Mouse (Mus musculus): ENCODE results near the gene Ankrd34c.

DNA sequence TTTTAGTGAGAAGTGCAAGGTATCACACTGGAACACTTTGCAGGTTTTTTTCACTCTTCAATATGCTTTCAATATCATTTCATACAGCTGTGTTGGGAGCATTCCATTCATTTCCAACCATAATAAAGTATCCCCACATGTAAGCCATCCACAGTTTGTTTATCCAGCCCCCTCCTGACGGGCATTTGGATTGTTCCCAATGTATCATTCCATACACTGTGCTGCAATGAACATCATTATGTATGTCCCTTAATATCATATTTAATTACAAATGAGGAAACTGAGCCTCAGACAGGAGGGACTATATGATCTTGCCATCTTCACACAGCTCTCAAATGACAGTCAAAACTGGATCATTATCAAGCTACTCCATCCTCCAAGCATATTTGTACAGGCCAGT is 49.1 kb downstream of the Ankrd34c start:
- TF ChIP-seq POLR2A (IDR thresholded peaks at IDR 0.05; ENCODE audit: control insufficient read depth, low read depth, low read length) (no peak), CTCF (IDR thresholded peaks at IDR 0.05; ENCODE audit: control insufficient read depth, insufficient read depth, insufficient replicate concordance, low read depth, low read length) (no peak)
